Comparison of ENCODE assay signal across 30 mouse cellular contexts in the genomic region with DNA sequence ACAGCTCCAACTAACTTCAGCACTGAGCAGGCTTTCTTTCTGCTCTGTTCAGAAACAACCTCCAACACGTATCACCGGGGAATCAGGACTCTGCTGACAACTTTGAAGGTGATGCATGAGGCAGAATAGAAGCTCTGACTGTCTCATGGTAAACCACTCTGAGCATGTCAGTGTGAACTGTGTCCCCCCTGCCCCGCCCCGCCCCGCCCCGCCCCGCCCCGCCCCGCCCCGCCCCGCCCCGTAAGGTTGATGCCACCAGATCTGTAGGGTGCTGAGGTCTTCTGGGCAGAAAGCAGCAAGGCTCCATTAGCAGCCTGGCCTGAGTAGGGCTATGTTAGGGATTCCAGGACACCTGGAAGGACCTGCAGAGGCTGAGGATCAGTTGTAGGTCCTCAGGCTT. TPM values are rescaled to one million over a fixed set of nuclear protein-coding genes. Genes with fewer than 3 reads are reported as not detected.
DNase-seq lines count a peak whose midpoint lies in the region; ATAC-seq and TF ChIP-seq lines count a peak whose summit lies in the region.
"Had no signal": no experiment of that assay in that cellular context is flagged by ENCODE, and none has a peak within 500 bp of the region (broad histone marks: within the 10 kb centered on the region; RNA-seq: fewer than 3 reads in every experiment).

No protein-coding gene starts in this region.

- H3K4me2 ChIP-seq in liver, postnatal 0 days (ENCODE audit: low read depth, low read length): no peak overlapping the region
- peak overlapping the region; percentile 40 for H3K4me2 ChIP-seq in liver, embryonic 12.5 days
- no peak overlapping the region for H3K4me2 ChIP-seq in liver, embryonic 14.5 days (ENCODE audit: low read depth)
- H3K4me2 ChIP-seq: embryonic facial prominence, embryonic 12.5 days; forebrain, embryonic 12.5 days had no signal

- H3K9ac ChIP-seq in liver, postnatal 0 days (replicated peaks): no peak overlapping the region
- H3K9ac ChIP-seq in liver, embryonic 12.5 days: no peak overlapping the region
- H3K9ac ChIP-seq in liver, embryonic 14.5 days (replicated peaks): no peak overlapping the region
- H3K9ac ChIP-seq: embryonic facial prominence, embryonic 12.5 days; forebrain, embryonic 12.5 days had no signal

- H3K9me3 ChIP-seq in liver, postnatal 0 days (ENCODE audit: low read length): no peaks in the 10 kb centered on the region
- no peaks in the 10 kb centered on the region for H3K9me3 ChIP-seq in liver, embryonic 12.5 days (replicated peaks)
- no peaks in the 10 kb centered on the region for H3K9me3 ChIP-seq in liver, embryonic 14.5 days (ENCODE audit: control insufficient read depth, low read length)
- H3K9me3 ChIP-seq: embryonic facial prominence, embryonic 12.5 days; forebrain, embryonic 10.5 days; forebrain, embryonic 12.5 days; G1E had no signal

- ATAC-seq in liver, postnatal 0 days: no peak
- peak; percentile 52; the same call in 1 of the 2 replicates for ATAC-seq in liver, embryonic 12.5 days
- peak; percentile 45; the same call in 1 of the 2 replicates for ATAC-seq in liver, embryonic 14.5 days (ENCODE audit: insufficient read depth)
- ATAC-seq: activated CD4-positive, CD25-positive, alpha-beta regulatory T cell, adult 4 months; CD4-positive, CD25-positive, alpha-beta regulatory T cell, adult 4 months; forebrain, embryonic 14.5 days; forebrain, embryonic 16.5 days; Patski had no signal

- no peak for TF ChIP-seq EP300 in liver, postnatal 0 days (IDR thresholded peaks at IDR 0.05; ENCODE audit: low read depth)
- no peak for TF ChIP-seq EP300 in liver, embryonic 14.5 days (IDR thresholded peaks at IDR 0.05; ENCODE audit: low read depth)

- no peak overlapping the region for H3K27ac ChIP-seq in liver, postnatal 0 days (ENCODE audit: low read depth)
- no peak overlapping the region for H3K27ac ChIP-seq in liver, embryonic 12.5 days
- no peak overlapping the region for H3K27ac ChIP-seq in liver, embryonic 14.5 days
- H3K27ac ChIP-seq in gastrocnemius, adult 2 months: no peak overlapping the region
- H3K27ac ChIP-seq: embryonic facial prominence, embryonic 12.5 days; forebrain, embryonic 10.5 days; forebrain, embryonic 12.5 days had no signal

- H3K36me3 ChIP-seq in liver, postnatal 0 days (replicated peaks; ENCODE audit: insufficient read depth, low read length): no peaks in the 10 kb centered on the region
- H3K36me3 ChIP-seq in liver, embryonic 12.5 days: no peaks in the 10 kb centered on the region
- no peaks in the 10 kb centered on the region for H3K36me3 ChIP-seq in liver, embryonic 14.5 days (replicated peaks; ENCODE audit: control insufficient read depth, insufficient read depth, low read depth)
- H3K36me3 ChIP-seq: embryonic facial prominence, embryonic 12.5 days; forebrain, embryonic 10.5 days; forebrain, embryonic 12.5 days; G1E had no signal

- H3K27me3 ChIP-seq in liver, postnatal 0 days (ENCODE audit: insufficient read depth, low read length): no peaks in the 10 kb centered on the region
- no peaks in the 10 kb centered on the region for H3K27me3 ChIP-seq in liver, embryonic 12.5 days (replicated peaks)
- no peaks in the 10 kb centered on the region for H3K27me3 ChIP-seq in liver, embryonic 14.5 days (ENCODE audit: control insufficient read depth, insufficient read depth, low read length)
- H3K27me3 ChIP-seq: CH12.LX; embryonic facial prominence, embryonic 12.5 days; forebrain, embryonic 12.5 days; Patski had no signal

- peak; percentile 15 for DNase-seq in liver
- no peak for DNase-seq in liver, postnatal 0 days
- peak; percentile 24 for DNase-seq in brain, adult 2 months (ENCODE audit: low read depth, low spot score)
- DNase-seq in liver, embryonic 14.5 days (ENCODE audit: low read depth in 3 of 3, low spot score in 3 of 3): no peak
- no peak for DNase-seq in gastrocnemius, adult 2 months
- no peak for DNase-seq in urinary bladder, postnatal 36 days (ENCODE audit: low spot score in 2 of 2)
- no peak for DNase-seq in heart, postnatal 10 days
- DNase-seq: adrenal gland, adult 8-10 months; adrenal gland, postnatal 14 days; adrenal gland, postnatal 36 days; B cell, adult 2 months; cerebellum, adult 11 months; cerebellum, adult 18-20 months; cerebellum, adult 8-10 months; cerebellum, adult 9-11 months; cerebellum, postnatal 14 days; cerebellum, postnatal 36 days; embryo, embryonic 11 days had no signal

- no peaks in the 10 kb centered on the region for H3K4me1 ChIP-seq in liver, postnatal 0 days (ENCODE audit: insufficient read depth)
- H3K4me1 ChIP-seq in liver, embryonic 12.5 days: peaks cover 44% of the 10 kb centered on the region
- H3K4me1 ChIP-seq in liver, embryonic 14.5 days (replicated peaks; ENCODE audit: control insufficient read depth in 2 of 2, insufficient read depth in 2 of 2, low read length in 1 of 2): peaks cover 8 to 34% of the 10 kb centered on the region in 2 experiments
- H3K4me1 ChIP-seq: embryonic facial prominence, embryonic 12.5 days; forebrain, embryonic 10.5 days; forebrain, embryonic 12.5 days had no signal

- TF ChIP-seq CTCF in liver, postnatal 0 days (IDR thresholded peaks at IDR 0.05; ENCODE audit: low read depth): no peak
- TF ChIP-seq CTCF in liver, embryonic 14.5 days (IDR thresholded peaks at IDR 0.05; ENCODE audit: low read depth): no peak
- no peak for TF ChIP-seq CTCF in gastrocnemius, adult 2 months (IDR thresholded peaks at IDR 0.05)

- 84% methylated on average over 9 of the region's 12 CpGs for WGBS in liver, postnatal 0 days (ENCODE audit: insufficient replicate concordance)
- WGBS in liver, embryonic 12.5 days (ENCODE audit: insufficient replicate concordance): 48% methylated on average over 12 of the region's 12 CpGs
- WGBS in liver, embryonic 14.5 days (ENCODE audit: insufficient replicate concordance): 44% methylated on average over 12 of the region's 12 CpGs

- intact Hi-C loops in gastrocnemius, adult 2 months (cut with DNase I): no loop called here
- intact Hi-C loops in heart, postnatal 10 days (cut with DNase I): no loop called here

- H3K4me3 ChIP-seq in liver, postnatal 0 days (ENCODE audit: low read depth, low read length): no peak overlapping the region
- no peak overlapping the region for H3K4me3 ChIP-seq in liver, embryonic 12.5 days
- H3K4me3 ChIP-seq in liver, embryonic 14.5 days (ENCODE audit: insufficient read depth in 1 of 2, low read depth in 2 of 2, low read length in 2 of 2): no peak overlapping the region
- H3K4me3 ChIP-seq in gastrocnemius, adult 2 months: no peak overlapping the region
- H3K4me3 ChIP-seq: embryonic facial prominence, embryonic 12.5 days; erythroblast, embryonic 14.5 days; forebrain, embryonic 10.5 days; forebrain, embryonic 12.5 days had no signal

RNA-seq across cellular contexts. Expression of gene Chdh, which starts 57.9 kb away (rescaled TPM):
- 4.5 and 6.2 TPM in 2 replicates for polyA plus RNA-seq in liver, postnatal 0 days (2015; fragmentation: Nextera tagmentation; extraction: Ambion mirVana)
- 0.25 and 0.26 TPM in 2 replicates for polyA plus RNA-seq in liver, embryonic 12.5 days (2016; fragmentation: Nextera tagmentation; extraction: Ambion mirVana)
- 2.4 TPM in 2 replicates for polyA plus RNA-seq in liver, embryonic 14.5 days (2012; rRNA removed)
- polyA plus RNA-seq in liver, embryonic 14.5 days (2014; fragmentation: Nextera tagmentation; extraction: Ambion mirVana): 1.2 and 1.5 TPM in 2 replicates
- under 1 TPM; 0.10 to 0.11 TPM for total RNA-seq in gastrocnemius, adult 2 months (2021)
- total RNA-seq in heart, postnatal 10 days (2021): 1 to 10 TPM in 1 of 2 experiments, under 1 TPM in 1; 0.35 to 1.2 TPM
- total RNA-seq: CH12.LX had no signal
- polyA plus RNA-seq: erythroblast, embryonic 14.5 days; forebrain, embryonic 10.5 days; forebrain, embryonic 14.5 days; G1E had no signal

RNA-seq across cellular contexts. Expression of gene Il17rb, which starts 58.1 kb away (rescaled TPM):
- polyA plus RNA-seq in liver, postnatal 0 days (2015; fragmentation: Nextera tagmentation; extraction: Ambion mirVana): 6.2 and 7.1 TPM in 2 replicates
- polyA plus RNA-seq in liver, embryonic 12.5 days (2016; fragmentation: Nextera tagmentation; extraction: Ambion mirVana): 0.39 and 0.57 TPM in 2 replicates
- polyA plus RNA-seq in liver, embryonic 14.5 days (2012; rRNA removed): 1.0 and 1.3 TPM in 2 replicates
- polyA plus RNA-seq in liver, embryonic 14.5 days (2014; fragmentation: Nextera tagmentation; extraction: Ambion mirVana): 1.3 and 1.8 TPM in 2 replicates
- not detected for total RNA-seq in gastrocnemius, adult 2 months (2021)
- under 1 TPM; 0.35 to 0.41 TPM for total RNA-seq in heart, postnatal 10 days (2021)
- polyA plus RNA-seq: erythroblast, embryonic 14.5 days; G1E had no signal

Comparison
In these comparisons a context has a peak if more than half of its experiments do, and no peak if none do; other contexts are left out.
1. DNase-seq: peak in liver (single experiment) and brain, adult 2 months (single experiment); none in liver, postnatal 0 days (single experiment), liver, embryonic 14.5 days (0 of 3), gastrocnemius, adult 2 months (single experiment), urinary bladder, postnatal 36 days (0 of 2) and heart, postnatal 10 days (0 of 2).